Mouse (Mus musculus): ENCODE measurements at regions not wholly inside any gene's neighbourhood (a gene's known extent, or its start where the extent isn't known, plus 50 kb on each side); places are given as distances from the start of the nearest gene placed in this dataset.

DNA sequence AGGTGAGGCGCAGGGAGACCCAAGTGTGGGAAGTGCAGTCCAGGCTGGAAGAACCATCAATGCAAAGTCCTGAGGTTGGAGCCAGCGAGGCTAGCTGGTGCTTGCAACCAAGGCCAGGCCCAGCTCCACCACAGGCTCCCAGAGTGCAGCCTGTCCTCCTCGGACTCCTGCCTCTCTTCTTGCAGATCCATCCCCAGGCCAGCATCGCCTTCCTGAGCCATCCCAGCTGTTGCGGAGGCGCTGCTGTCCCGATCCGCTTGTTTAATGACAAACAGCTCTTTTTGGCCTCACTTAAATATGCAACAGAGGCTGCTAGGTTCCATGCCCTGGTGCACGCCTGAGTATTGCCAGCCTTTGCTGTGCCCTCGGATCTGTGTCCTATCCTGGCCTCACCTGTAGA is 113.1 kb upstream of the Ptpn1 start:
- 69% methylated on average over 10 of the region's 10 CpGs for WGBS
- 0 out of 2 replicates have a peak, but pooled peaks cover 7% of the 10 kb centered on the region for H3K4me1 ChIP-seq (replicated peaks; ENCODE audit: control insufficient read depth, insufficient read depth, low read length)
- H3K9ac ChIP-seq (ENCODE audit: low read depth, low read length) = no peak overlapping the region
- peak overlapping the region; percentile 28; the same call in 1 of the 2 replicates for H3K27ac ChIP-seq (ENCODE audit: low read depth, low read length)
- no peaks in the 10 kb centered on the region for H3K27me3 ChIP-seq (replicated peaks; ENCODE audit: control insufficient read depth, insufficient read depth, low read length)
- H3K36me3 ChIP-seq (ENCODE audit: control insufficient read depth, insufficient read depth) = no peaks in the 10 kb centered on the region
- H3K4me3 ChIP-seq (ENCODE audit: low read depth, low read length) = no peak overlapping the region
- no peak for TF ChIP-seq CTCF (IDR thresholded peaks at IDR 0.05; ENCODE audit: low read depth)
- H3K4me2 ChIP-seq (replicated peaks; ENCODE audit: low read depth) = no peak overlapping the region
- H3K9me3 ChIP-seq (ENCODE audit: control insufficient read depth) = no peaks in the 10 kb centered on the region
- ATAC-seq = no peak

- Histone ChIP-seq H3K4me1 (replicated peaks; ENCODE audit: control insufficient read depth, insufficient read depth, low read length) (no peaks in the 10 kb centered on the region), H3K27me3 (replicated peaks; ENCODE audit: control insufficient read depth, insufficient read depth, low read length) (no peaks in the 10 kb centered on the region), H3K4me2 (replicated peaks; ENCODE audit: low read depth) (no peak overlapping the region), H3K9ac (ENCODE audit: low read depth, low read length) (no peak overlapping the region), H3K27ac (ENCODE audit: low read depth, low read length) (no peak overlapping the region), H3K9me3 (ENCODE audit: control insufficient read depth) (no peaks in the 10 kb centered on the region), H3K4me3 (ENCODE audit: low read depth, low read length) (no peak overlapping the region), H3K36me3 (ENCODE audit: control insufficient read depth, insufficient read depth) (no peaks in the 10 kb centered on the region)
- 46% methylated on average over 9 of the region's 9 CpGs for WGBS
- peak; percentile 58 for ATAC-seq
- no peak for TF ChIP-seq CTCF (IDR thresholded peaks at IDR 0.05; ENCODE audit: low read depth)
Observed at GRCm38 (mm10) chr2:167817030-167817429, 114.8 kb upstream of the Ptpn1 start.

GRCm38 (mm10) chr2:167815123-167815522 is 116.7 kb upstream of the Ptpn1 start:
- 77% methylated on average over 10 of the region's 10 CpGs for WGBS
- H3K9ac ChIP-seq (ENCODE audit: low read depth, low read length) = no peak overlapping the region
- no peak overlapping the region for H3K27ac ChIP-seq (ENCODE audit: low read depth, low read length)
- TF ChIP-seq CTCF (IDR thresholded peaks at IDR 0.05; ENCODE audit: low read depth) = no peak
- H3K4me2 ChIP-seq (replicated peaks; ENCODE audit: low read depth) = no peak overlapping the region
- H3K4me3 ChIP-seq (ENCODE audit: low read depth, low read length) = no peak overlapping the region
- no peaks in the 10 kb centered on the region for H3K27me3 ChIP-seq (replicated peaks; ENCODE audit: control insufficient read depth, insufficient read depth, low read length)
- no peak for ATAC-seq
- H3K4me1 ChIP-seq (replicated peaks; ENCODE audit: control insufficient read depth, insufficient read depth, low read length) = no peaks in the 10 kb centered on the region
- no peaks in the 10 kb centered on the region for H3K36me3 ChIP-seq (ENCODE audit: control insufficient read depth, insufficient read depth)
- H3K9me3 ChIP-seq (ENCODE audit: control insufficient read depth) = no peaks in the 10 kb centered on the region

- WGBS = 79% methylated on average over 5 of the region's 5 CpGs
Observed at GRCm38 (mm10) chr2:167809256-167809655, 119.6 kb upstream of the Tmem189 start.

GRCm38 (mm10) chr2:167805629-167806304 is 116.1 kb upstream of the Tmem189 start:
- Histone ChIP-seq H3K27ac (ENCODE audit: low read depth, low read length) (peak overlapping the region; percentile 88), H3K4me1 (replicated peaks; ENCODE audit: control insufficient read depth, insufficient read depth, low read length) (peaks cover 17% of the 10 kb centered on the region), H3K9ac (ENCODE audit: low read depth, low read length) (no peak overlapping the region), H3K4me2 (replicated peaks; ENCODE audit: low read depth) (no peak overlapping the region), H3K27me3 (replicated peaks; ENCODE audit: control insufficient read depth, insufficient read depth, low read length) (no peaks in the 10 kb centered on the region), H3K4me3 (ENCODE audit: low read depth, low read length) (no peak overlapping the region), H3K36me3 (ENCODE audit: control insufficient read depth, insufficient read depth) (no peaks in the 10 kb centered on the region), H3K9me3 (ENCODE audit: control insufficient read depth) (no peaks in the 10 kb centered on the region)
- ATAC-seq = peak; percentile 83
- 52% methylated on average over 15 of the region's 15 CpGs for WGBS
- no peak for TF ChIP-seq CTCF (IDR thresholded peaks at IDR 0.05; ENCODE audit: low read depth)

More at GRCm38 (mm10) chr2:167809256-167809655, 119.6 kb upstream of the Tmem189 start:
- Histone ChIP-seq H3K36me3 (ENCODE audit: control insufficient read depth, insufficient read depth) (no peaks in the 10 kb centered on the region), H3K9me3 (ENCODE audit: control insufficient read depth) (no peaks in the 10 kb centered on the region), H3K9ac (ENCODE audit: low read depth, low read length) (no peak overlapping the region), H3K4me1 (replicated peaks; ENCODE audit: control insufficient read depth, insufficient read depth, low read length) (peaks cover 14% of the 10 kb centered on the region), H3K27me3 (replicated peaks; ENCODE audit: control insufficient read depth, insufficient read depth, low read length) (no peaks in the 10 kb centered on the region), H3K4me3 (ENCODE audit: low read depth, low read length) (no peak overlapping the region), H3K4me2 (replicated peaks; ENCODE audit: low read depth) (no peak overlapping the region), H3K27ac (ENCODE audit: low read depth, low read length) (no peak overlapping the region)
- TF ChIP-seq CTCF (IDR thresholded peaks at IDR 0.05; ENCODE audit: low read depth) = no peak
- no peak for ATAC-seq

DNA sequence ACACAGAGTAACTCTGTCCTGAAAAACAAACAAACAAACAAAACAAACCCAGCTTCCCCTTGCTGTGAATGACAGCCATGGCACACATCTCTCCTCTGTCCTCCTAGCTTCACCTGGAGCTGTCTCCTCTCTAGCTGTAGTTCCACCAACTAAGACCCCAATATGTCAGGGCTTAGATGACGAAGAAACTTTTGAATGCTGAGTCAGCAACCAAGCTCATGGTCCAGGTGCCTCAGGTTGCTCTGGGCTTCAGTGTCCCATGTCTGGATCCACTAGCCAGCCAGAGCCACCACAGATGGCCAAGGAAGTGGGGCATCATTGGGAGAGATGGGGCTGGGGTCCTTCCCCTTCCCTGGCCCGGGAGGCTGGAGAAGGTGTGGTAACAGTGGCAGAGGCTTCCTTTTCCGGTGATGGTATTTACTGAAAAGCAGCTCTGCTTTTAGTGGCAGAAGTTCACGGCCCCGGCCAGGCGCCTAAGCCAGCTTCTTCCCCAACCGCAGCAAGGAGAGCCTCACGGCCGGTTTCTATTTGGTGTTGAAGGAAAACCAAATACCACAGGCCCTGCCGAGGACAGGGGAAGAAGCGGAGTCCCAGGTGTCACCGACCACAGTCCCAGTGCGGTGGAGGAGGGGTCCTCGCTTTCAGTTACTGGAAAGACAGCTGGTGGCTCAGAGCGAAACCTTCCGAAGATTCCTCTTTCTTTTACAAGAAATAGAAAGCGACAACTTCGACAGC is 115.0 kb upstream of the Tmem189 start:
- no peaks in the 10 kb centered on the region for H3K27me3 ChIP-seq (replicated peaks; ENCODE audit: control insufficient read depth, insufficient read depth, low read length)
- no peaks in the 10 kb centered on the region for H3K36me3 ChIP-seq (ENCODE audit: control insufficient read depth, insufficient read depth)
- 47% methylated on average over 18 of the region's 18 CpGs for WGBS
- H3K4me3 ChIP-seq (ENCODE audit: low read depth, low read length) = no peak overlapping the region
- no peaks in the 10 kb centered on the region for H3K9me3 ChIP-seq (ENCODE audit: control insufficient read depth)
- ATAC-seq = no peak
- H3K4me2 ChIP-seq (replicated peaks; ENCODE audit: low read depth) = no peak overlapping the region
- no peak for TF ChIP-seq CTCF (IDR thresholded peaks at IDR 0.05; ENCODE audit: low read depth)
- no peak overlapping the region for H3K9ac ChIP-seq (ENCODE audit: low read depth, low read length)
- H3K4me1 ChIP-seq (replicated peaks; ENCODE audit: control insufficient read depth, insufficient read depth, low read length) = peaks cover 17% of the 10 kb centered on the region
- H3K27ac ChIP-seq (ENCODE audit: low read depth, low read length) = peak overlapping the region; percentile 88
